Mouse (Mus musculus) adrenal gland, adult 8-10 months (tissue): Measurements from ENCODE around the gene Dock4. TPM values are rescaled to one million over a fixed set of nuclear protein-coding genes. Genes with fewer than 3 reads are reported as not detected.

Experiments
- DNase-seq: peaks from one replicate; pipeline ENCODE4 v3.0.0; 2022
- total RNA-seq, 4 experiments: library from RNA; stranded (reverse); gene quantifications; 2 replicates each; pipeline ENCODE4 v1.2.4; 2022

The Dock4 gene
- total RNA-seq, 4 experiments from 2014 or later, result 17.5 to 29.9 (median 24.6) TPM

DNA sequence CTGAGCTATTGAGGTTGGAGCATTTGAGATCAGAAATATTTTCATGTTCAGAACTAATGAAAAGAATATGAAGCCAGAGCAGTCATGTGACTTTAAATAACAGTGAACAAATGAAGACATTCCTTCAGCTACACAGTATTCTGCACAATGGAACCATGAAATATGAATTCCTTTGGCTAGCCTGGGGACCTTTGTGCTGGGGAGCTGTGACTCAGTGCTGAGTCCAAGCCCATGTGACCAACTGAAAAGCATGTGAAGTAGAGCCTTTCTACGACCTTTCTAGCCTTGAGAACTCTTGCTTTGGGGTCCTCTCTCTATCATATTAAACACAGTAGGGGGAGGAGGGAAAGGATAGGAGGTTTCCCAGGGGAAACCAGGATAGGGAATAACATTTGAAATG is 327.3 kb downstream of the Dock4 start:
- DNase-seq, result no peak

- DNase-seq, result no peak
These were observed 335.8 kb downstream of the Dock4 start for GRCm38 (mm10) chr12:40781554-40781953.

DNA sequence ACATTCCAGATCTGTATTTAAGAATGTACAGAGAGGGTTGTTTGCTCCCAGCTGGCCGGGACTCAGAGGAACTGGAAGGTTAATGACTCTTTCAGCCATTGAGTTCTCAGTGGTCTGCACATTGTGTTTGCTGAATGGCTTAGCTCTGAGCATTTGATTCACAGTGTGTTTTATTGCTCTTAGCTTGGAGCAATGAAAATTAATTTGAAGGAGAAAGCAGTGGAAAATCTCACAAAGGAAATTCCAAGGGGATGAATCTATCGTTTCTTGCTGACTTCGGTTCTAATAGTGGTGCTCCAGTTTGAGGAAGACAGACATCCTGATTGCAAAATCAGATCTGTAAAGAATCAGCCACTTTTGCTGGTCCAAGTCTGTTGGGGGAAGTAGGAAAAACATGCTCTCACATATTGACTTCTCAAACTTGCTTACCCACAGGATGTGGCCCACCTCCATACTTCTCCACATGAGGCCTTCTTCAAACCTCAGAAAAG is 342.9 kb downstream of the Dock4 start:
- DNase-seq, result no peak

DNA sequence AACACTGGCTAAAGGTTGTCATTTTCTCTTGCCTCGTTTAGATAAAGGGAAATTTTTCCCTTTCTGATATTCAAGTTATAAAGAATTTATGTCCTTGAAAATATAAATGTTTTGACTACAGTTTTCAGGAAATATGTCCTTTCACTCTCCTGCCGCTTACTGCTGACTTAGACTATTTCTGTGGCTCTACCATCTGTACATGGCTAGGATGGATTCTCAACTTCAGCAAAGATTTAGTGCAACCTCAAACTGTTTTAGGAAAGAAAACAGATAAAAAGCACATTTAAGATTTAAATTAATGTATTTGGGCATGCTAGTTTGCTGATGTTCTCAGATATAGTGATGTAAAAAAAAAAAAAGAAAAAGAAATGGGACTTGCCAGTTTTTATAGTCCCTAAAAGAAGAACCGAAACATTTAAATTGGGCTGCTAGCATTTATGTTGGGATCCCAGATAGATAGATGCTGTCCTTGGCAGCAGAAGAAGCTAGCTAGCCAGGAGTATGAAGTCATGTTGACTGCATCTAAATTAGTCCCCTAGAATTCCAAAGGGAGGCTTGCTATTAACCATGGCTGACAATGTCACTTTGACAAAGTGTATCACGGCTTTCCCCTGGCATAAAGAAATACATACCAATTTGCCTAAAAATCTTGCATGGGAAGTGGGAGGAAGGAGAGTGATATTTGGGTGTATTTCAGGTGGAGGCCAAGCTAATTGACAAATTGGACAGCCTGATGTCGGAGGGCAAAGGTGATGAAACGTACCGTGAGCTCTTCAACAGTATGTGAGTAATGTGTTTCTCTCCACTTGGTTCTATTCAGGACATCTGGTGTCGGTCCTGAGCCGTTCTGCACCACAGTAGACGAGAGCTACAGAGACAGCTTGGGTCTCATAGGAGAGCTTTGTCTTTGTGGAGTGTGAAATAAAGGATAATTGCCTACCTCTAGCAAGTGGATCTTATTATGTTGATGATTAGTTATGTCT is 343.9 kb downstream of the Dock4 start:
- no peak for DNase-seq

DNA sequence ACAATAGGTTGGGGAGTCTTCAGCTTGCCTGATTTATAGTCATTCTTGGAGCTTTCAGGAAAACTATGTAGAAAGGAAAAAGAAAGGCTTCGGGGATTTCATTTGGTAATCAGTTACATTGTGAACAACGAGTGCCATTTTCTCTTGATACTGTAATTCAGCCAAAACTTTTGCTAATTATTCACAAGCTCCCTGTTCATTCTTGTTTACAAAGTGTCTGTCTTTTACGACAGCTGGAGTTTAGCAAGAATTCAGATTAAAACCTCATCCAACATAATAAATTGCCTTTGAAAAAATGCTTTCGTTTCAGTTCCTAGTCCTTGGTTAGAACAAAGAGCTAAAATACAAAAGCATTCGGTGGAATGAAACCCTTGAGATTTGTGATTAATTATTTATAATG is 345.5 kb downstream of the Dock4 start:
- DNase-seq, result no peak

GRCm38 (mm10) chr12:40792184-40792650 is 346.5 kb downstream of the Dock4 start:
- DNase-seq, result no peak

- DNase-seq, result no peak
These were observed 348.3 kb downstream of the Dock4 start for GRCm38 (mm10) chr12:40794066-40794465.

DNA sequence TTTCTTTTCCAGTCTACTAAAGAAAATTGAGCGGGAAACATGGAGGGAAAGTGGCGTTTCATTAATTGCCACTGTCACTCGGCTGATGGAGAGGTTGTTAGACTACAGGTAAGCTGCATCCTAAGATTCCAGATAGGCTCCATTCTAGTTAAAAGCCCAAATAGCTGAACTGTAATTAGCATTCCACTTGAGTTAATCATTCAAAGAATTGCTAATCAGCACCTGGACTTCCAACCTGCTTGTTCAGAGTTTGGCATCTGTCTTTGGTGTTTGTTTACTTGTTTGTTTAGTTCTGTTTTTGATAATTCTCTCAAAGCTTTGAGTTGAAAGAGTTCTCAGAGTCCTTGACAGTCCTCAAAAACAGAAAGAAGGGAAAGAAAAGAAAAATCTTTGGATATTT is 349.0 kb downstream of the Dock4 start:
- DNase-seq, result no peak

DNA sequence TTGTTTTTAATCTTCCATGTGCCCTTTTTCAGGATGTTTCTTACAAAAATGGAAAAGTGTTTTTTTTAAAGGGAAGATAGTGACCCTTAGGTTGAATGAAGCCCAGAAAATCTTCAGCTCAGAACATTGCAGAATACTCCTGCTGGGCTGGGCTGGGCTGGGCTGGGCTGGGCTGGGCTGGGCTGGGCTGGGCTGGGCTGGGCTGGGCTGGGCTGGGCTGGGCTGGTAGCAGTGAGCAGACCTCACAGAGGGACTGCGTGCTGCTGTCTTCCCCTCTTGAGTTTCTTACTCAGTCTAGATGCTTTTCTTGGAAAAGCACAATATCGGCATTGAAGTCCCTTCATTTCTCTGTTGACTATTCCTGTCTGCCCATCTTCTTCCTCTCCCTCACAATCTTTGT is 350.0 kb downstream of the Dock4 start:
- no peak for DNase-seq

- DNase-seq, result no peak
These were observed 351.2 kb downstream of the Dock4 start for GRCm38 (mm10) chr12:40796813-40797491.

DNA sequence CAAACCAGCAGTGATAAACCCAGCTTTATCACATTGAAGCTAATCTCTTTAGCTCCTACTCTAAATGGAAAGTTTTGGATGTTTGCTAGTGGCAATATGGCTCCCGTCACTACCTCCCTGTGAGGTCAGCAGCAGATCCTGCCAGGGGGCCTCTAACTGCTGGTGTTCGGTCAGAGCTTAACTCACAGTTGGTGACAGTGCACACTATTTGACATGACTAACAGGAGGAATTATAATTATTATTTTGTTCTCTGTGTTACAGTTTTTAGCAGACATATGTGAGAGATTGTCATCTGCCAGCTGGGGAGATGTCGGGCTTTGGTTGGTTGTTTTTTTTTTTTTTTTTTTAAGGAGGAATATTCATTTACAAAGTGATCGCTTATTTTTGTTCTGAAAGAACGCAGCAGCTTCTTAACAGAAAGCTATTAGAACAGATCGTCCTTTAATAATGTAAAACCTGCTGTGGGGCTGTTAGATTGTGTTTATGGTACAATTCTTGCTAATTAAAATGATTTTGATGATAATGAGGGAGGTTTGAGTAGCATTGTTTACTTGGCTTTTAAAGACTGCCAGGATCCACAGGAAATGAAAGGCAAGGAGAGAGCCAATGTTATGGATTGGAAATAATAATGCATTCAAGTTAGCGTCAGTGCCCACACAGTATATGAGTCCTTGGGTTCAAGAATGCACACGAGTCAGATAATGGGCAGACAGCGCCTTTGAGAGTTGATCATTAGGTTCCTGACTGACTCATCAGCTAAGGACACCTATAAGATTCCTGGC is 352.0 kb downstream of the Dock4 start:
- no peak for DNase-seq

DNA sequence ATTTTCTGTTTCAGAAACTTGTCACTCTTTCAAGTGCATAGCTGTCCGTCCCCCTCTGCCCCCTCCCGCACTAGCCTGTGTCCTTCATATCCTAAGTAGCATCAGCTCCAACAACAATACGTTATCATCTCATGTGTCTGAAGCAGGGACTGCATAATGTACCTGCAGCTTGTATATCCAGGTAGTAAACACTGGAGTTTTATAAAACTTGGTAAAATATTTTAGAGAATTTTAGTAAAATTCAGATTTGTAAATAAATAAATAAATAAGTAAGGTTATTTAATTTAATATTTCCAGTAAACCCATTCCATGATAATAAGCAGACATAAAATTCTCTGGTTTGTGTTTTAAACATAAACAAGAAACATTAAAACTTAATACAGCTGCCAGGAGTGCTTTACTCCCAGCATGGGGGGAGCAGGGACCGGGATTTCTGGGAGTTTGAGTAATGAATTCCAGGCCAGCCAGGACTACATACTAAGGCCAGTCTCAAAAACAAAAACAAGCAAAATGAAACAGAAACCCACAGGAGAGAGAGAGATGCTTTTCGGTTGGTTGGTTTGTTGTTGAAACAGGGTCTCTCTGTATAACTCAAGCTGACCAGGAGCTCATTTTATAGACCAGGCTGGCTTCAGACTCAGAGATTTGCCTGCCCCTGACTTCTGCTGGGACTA is 352.7 kb downstream of the Dock4 start:
- no peak for DNase-seq

DNA sequence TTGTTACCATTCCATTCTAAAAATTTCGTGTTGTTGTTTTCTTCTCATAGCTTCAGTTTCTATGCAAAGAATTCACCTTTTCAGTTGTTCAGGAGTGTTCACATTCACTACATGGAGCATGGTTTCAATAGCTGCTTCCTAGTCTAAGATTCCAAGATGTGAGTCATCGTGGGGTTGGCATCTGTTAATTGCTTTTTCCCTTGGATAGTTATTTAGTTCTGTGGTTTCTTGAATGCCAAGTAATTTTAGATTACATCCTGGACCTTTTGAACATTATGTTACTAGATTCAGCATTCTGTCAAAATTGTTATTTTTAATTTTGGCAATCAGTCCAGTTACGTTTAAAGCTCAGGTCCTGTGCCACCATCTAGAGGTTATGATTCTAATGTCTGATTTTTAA is 355.7 kb downstream of the Dock4 start:
- no peak for DNase-seq

- DNase-seq, result no peak
These were observed 359.5 kb downstream of the Dock4 start for GRCm38 (mm10) chr12:40805257-40805656.

DNA sequence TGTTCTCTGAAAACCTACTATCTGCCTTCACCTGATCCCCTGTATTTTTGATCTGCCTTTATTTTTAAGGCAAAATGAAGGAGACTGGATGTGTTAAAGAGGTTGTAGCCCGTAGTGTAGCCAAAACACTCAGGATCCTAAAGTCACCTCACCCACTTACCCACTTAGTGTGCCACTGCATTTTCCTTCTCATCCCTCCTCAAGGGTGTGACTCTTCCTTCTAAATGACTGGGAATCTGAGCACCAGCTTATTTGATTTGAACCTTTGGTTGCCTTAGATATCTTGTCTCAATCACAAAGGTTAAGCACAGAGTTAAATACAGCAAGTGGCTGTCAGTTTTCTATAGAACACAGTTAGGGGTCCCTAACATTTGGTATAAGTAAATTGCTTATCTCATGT is 362.2 kb downstream of the Dock4 start:
- DNase-seq, result no peak

DNA sequence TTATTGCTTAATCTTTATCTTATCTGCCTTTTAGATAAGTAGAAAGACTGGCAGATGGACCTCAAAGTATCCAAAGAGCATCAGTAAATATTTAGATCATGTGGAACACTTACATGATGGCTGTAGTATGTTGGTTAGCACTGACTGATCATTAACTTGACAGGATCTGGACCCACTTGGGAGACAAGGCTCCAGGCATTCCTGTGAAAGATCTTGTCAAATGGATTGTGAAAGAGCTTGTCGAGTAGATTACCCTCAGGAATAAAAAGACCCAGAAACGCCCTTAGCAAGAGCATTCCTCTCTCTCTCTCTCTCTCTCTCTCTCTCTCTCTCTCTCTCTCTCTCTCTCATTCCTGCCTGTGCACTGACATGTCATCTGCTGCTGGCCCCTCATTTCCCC is 367.7 kb downstream of the Dock4 start:
- DNase-seq, result no peak

DNA sequence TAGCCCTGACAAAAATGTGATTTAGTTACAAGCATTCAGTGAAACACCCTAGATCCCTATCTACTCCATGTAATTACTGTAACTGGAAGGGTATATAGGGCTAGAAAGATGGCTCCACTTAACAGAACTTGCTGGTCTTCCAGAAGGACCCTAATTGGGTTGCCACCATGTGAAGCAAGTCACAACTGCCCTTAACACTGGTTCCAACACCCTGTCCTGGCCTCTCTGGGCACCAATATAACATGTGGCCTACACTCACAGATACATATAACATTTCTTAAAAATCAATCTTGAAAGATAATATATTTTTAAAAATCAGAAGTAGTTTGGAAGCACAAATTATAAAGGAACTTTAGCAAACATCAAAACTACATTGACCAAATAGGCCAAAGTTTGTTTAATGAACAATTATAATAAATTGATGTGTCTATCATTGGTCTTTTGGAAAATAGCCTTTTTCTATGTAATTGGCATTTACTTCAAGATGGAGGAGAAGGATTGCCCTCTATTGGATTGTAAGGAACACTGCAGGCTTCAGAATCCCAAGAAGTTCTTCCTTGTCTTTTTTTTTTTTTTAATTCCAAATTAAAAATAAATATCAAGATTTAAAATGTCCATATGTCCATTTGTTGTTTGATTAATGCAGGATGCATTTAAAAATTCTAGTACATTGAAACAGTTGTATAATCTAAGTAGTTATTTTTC is 369.1 kb downstream of the Dock4 start:
- no peak for DNase-seq

DNA sequence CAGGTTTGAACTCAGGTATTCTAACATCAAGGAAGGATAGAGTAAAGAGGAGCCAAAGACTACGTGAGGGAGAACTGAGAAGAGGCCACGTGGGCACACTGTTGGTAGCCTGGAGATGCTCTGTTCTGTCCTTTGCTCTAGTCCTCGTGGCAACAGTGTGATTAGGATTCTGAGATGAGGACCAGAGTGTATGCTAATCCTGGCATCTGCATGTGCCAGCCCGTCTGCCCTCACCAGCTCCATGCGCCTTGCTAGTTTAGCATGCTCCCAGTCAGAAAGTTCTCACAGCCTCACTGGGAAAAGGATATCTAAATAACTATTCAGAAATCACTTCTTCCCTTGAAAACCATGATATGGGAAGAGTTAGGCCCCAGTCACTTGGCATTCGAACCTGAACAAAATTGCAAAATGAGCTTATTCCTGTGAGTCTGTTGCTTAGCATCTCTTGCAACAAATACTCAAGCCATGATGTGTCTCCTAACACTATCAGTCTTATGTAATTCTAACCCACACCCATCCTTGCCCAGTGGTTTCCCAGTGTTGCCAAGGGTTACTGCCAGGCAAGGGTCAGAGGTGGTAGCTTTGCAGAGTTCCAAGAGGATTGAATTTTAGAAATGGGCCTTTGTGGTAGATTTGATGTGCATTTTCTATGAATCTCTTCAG is 372.4 kb downstream of the Dock4 start:
- no peak for DNase-seq

- DNase-seq, result no peak
These were observed 377.9 kb downstream of the Dock4 start for GRCm38 (mm10) chr12:40823631-40824030.

DNA sequence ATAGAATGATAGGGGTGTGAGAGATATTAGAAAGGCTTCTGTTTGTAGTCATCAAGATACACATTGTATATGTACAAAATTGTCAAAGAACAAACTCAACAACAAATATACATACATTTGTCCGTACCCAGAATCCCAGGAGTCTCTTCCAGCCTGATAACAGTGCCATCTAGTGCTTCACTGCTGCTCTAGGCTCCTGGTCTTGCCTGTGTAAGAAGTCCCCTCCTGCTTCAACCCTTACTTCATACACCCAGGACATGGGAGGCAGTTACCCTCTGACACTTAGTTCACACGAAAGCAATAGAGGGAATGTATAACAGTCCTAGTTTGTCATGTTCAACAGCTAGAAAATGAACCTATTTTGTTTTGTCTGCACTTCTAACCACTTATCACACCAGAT is 378.5 kb downstream of the Dock4 start:
- DNase-seq, result no peak

GRCm38 (mm10) chr12:40825935-40826460 is 380.2 kb downstream of the Dock4 start:
- no peak for DNase-seq
